Mouse (Mus musculus) forelimb bud, embryonic 11.5 days (tissue): Measurements from ENCODE around the gene Cys1.
A peak's percentile ranks its signal among the peaks of the same experiment; 100 is the strongest.

Experiments
- DNase-seq: peaks from one replicate; pipeline ENCODE4 v3.0.0-alpha.2; 2012; ENCODE audit warnings: low read depth, low spot score

Gene Cys1

GRCm38 (mm10) chr12:24697484-24698204, 16.0 kb upstream of the Cys1 start:
- DNase-seq: no peak

- DNase-seq: peak; percentile 86
These were observed 15.2 kb upstream of the Cys1 start for GRCm38 (mm10) chr12:24696500-24697483.

DNA sequence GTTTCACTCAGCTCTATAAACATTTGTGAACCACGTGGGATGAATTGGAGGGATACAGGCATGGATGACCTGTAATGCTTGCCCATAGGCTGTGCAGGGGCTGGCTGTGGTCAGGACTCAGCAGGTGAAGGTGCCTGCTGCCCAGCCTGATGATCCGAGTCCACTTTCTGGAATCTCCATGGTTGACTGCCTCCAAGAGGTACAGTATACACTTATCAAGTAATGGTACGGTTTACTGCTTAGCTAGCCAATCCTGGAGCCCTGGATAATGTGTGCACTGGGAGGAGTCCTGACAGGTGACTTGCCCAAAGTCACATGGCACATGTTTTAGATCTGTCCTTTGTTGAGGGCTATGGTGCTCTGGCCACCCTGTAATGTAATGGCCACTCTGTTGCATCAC, 8.7 kb upstream of the Cys1 start:
- DNase-seq: no peak

DNA sequence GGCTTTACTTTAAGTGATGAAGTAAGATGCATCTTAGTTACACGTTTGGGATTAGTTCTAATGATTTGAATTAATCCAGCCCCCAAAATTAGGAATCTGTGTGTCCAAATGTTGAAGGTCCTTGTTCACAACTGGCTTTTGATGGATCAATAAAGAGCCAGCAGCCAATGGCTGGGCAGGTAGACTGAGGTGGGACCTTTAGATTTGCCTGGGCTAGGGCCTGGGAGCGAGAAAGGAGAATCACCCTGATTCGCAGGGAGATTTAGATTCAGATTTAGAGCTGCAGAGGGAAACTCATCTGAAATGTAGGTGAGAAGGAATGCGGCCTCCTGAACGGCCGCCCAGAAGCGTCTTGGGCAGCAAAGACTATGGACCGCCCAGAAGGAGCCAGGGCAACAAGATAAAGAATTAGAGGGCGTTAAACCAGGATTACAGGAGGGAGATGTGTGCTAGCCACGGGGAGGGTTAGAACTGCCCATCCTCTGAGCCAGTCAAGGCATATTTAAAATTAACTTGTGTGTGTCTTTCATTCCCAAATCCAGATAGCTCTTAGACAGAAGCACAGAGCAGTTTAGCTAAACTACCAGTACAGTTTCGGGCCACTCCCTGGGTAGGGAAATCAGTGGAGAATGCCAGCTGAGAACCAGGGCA, 5.2 kb upstream of the Cys1 start:
- DNase-seq: no peak

DNA sequence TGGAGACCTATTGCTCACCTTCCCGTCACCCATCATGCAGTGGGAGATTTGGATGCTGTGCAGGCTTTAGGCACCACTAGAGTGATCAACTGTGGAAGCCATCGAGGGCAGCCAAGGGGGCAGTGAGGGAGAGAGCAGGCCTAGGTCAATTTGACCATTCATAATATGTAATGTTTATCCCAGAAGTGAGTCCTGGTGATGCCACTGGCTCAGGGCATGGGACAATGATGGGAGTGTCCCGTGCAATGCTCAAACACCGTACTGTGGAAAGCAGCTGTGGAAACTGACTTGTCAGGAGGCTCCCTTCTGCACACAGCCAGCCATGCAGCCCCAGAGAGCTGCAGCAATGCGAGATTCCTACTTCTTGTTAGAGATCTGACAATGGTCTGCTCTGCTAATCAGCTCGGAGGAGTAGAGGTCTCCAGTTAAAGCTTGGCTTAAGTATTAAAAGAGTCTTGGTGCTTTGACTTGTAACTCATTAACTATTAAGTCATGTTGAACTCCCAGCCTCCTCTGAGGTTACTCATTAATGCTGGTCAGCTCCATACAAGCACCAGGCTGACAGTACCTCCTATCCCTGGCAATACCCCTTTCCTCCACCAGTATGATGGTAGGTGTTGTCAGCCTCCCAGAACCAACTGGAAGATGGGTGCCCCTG, 4.6 kb upstream of the Cys1 start:
- DNase-seq: no peak

DNA sequence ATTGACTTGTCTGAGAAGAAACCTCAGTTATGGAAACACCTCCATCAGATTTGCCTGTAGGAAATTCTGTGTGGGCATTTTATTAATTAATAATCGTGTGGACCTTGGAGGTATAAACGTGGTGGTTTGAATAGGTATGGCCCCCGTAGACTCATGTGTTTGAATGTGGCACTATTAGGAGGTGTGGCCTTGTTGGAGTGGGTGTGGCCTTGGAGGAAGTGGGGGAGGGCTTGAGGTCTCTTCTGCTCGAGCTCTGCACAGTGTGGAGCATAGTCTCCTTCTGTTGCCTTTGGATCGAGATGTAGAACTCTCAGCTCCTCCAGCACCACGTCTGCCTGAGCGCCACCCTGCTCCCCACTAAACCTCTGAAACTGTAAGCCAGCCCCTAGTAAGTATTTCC, 1.8 kb upstream of the Cys1 start:
- DNase-seq: no peak

GRCm38 (mm10) chr12:24682563-24682962, 950 bp upstream of the Cys1 start:
- no peak for DNase-seq

GRCm38 (mm10) chr12:24680492-24681285, 924 bp downstream of the Cys1 start:
- DNase-seq: no peak

- no peak for DNase-seq
These were observed 1.5 kb downstream of the Cys1 start for GRCm38 (mm10) chr12:24680096-24680491.

GRCm38 (mm10) chr12:24662131-24662530, 19.5 kb downstream of the Cys1 start:
- DNase-seq: no peak

DNA sequence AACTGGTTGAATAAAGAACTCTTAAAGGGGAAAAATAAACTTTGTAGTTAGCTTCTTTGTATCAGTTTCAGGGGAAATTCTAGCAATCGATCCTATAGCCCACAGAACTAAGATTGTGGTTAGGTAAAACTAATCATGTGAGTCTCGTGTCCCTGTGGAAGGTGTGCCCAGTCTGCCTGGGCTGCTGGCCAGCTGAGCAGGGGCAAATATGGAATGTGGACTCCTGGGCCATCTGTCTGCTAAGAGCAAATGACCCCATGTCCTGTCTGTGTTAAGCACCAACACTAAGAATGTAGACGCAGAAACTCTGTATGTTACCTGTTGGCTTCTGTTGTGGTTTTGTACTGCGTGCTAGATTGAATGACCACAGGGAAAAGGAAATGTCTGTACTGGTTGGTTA, 20.5 kb downstream of the Cys1 start:
- no peak for DNase-seq

- no peak for DNase-seq
These were observed 21.7 kb downstream of the Cys1 start for GRCm38 (mm10) chr12:24659923-24660322.

- no peak for DNase-seq
These were observed 22.6 kb downstream of the Cys1 start for GRCm38 (mm10) chr12:24658998-24659397.

GRCm38 (mm10) chr12:24656436-24656835, 25.2 kb downstream of the Cys1 start:
- no peak for DNase-seq

DNA sequence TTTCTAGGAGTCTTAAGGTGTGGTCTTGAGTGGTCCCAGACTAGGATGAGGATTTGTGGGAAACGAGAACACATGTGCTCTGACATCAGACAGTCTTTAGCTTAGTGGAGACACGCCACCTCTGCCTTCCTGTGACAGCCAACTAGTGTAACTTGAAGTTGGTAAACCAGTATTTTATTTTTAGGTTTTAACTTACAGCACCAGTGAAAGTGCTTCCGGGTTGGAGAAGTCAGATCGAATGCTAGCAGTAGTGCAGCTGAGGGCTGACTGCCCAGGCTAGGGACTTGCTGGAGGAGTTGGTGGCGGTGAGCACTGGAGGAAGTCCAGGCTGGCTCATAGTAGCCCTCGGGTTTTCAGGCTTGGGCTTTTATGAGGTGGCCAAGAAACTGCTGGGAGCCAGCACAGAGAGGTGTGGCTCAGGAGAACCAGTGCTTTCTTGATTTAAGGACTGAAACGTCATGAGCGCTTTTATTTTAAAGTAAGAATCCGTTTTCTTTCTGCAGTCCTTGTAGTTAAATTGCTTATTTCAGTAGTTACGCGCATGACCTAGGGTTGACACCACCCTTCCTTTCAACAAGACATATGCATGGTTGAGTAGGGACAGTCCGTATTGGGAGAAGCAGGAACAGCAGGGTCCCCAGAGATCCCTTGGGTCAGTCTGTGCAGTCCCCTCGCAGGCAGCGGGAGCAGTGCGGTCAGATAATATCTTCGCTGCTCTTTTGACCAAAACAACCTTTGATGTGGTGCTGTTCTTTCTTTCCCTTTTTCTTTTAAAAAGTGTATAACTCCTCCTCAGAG, 27.3 kb downstream of the Cys1 start:
- DNase-seq: no peak

DNA sequence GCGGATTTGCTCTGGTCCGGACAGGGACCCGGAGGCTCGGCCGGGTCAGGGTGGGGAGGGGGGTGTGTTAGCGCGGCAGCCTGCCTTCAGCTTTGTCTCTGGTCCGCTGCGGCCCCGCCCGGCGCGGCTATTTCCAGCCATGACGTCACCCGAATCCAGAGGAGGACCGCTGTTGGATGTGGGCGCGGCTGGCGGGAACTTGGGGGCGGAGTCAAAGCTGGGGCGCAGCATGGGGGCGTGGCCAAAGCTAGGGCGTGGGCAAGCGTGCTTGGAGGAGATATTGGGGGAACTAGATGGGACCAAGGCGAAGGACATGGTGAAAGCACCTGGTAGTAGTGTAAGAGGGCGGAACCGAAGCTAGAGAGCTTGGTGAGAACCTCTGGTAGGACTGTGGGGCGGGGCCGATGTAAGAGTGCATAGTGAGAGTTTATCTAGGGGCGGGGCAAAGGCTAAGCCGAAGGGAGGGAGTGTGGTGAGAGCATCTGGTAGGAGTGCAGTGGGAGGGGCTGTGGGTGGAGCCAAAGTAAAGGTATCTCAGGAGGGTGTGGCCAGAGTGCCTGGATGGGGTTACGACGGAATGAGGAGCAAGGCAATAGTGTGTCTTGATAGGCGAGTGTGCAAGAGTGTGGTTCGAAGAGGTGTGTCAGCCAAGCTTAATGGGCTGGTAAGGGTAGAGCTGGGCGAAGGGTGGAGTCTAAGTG, 29.8 kb downstream of the Cys1 start:
- DNase-seq: peak; percentile 92

GRCm38 (mm10) chr12:24651063-24651557, 30.5 kb downstream of the Cys1 start, which contains the start of gene Klf11:
TSS of gene Klf11 (plus strand) at chr12:24651274.
- peak; percentile 93 for DNase-seq

DNA sequence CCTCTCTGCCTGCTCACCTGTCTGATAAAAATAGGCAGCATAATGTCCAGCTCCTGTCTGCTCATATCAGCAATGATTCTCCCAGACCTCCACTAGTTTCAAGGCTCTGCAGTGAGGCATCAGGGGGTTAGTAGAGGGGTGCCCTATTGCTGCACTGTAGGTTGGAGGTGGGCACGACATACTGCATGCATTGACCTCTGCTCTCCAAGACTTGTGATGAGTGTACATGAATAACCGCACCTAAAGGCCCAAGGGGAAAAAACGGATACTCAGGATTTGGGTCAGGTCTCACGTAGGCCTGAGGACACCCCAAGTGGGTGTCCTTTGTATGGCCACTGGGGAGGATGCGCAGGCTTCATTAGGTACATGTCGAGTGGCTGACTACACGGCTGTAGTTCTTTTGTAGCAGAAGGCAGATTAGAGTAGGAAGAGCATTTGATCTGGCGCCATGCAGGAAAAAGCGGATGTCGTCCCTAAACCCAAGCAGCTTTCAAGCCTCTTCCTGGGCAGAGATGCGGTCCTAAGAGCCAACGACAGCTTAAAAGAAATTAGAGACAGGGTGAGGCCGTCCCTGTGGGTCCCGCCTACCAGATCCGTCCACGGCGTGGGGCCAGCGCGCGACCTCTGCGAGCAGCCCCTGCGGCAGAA, 31.1 kb downstream of the Cys1 start:
- DNase-seq: no peak

DNA sequence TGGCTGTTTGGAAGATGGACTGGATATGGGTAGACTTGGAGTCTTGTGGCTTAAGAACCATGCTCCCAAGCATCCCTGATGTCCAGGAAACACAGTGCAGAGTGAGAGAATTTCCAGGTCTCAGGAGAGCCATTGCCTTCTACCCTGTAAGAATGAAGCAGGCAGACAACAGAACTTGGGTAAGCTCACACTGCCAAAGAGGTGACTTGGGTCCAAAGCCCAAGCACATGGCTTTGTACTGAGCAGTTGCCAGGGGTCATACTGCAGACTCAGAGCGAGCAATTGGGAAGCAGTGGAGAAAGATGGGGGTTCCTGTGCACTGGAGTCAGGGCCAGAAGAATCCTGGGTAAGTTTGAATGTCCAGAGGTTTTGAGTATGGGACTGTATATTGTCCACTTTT, 33.5 kb downstream of the Cys1 start:
- no peak for DNase-seq
